Mouse (Mus musculus) liver, adult 2 months (tissue): ENCODE results near the gene Hacd4. TPM values are rescaled to one million over a fixed set of nuclear protein-coding genes. Genes with fewer than 3 reads are reported as not detected.

Experiments used
- DNase-seq: peaks from one replicate; pipeline ENCODE4 v3.0.0-alpha.2; 2011; ENCODE audit warnings: low read depth, low spot score; ENCODE audit errors: extremely low read depth
- H3K27ac ChIP-seq: fragments of 200-500 bp; replicated peaks from 2 replicates; pipeline ENCODE4 v1.5.1; 2012; ENCODE audit warnings: low read depth, mild to moderate bottlenecking, control low read depth, inconsistent platforms, low read length; ENCODE audit not compliant: insufficient read depth
- H3K27me3 ChIP-seq: fragments of 200-500 bp; 2 replicates; pipeline ENCODE4 v1.6.1; 2012; ENCODE audit warnings: mild to moderate bottlenecking, moderate library complexity, low read length, inconsistent platforms; ENCODE audit not compliant: control insufficient read depth, insufficient read depth
- H3K36me3 ChIP-seq: fragments of 200-500 bp; 2 replicates; pipeline ENCODE4 v1.6.1; 2012; ENCODE audit warnings: low read length, inconsistent platforms; ENCODE audit not compliant: control insufficient read depth, insufficient read depth
- H3K4me1 ChIP-seq: fragments of 200-500 bp; 2 replicates; pipeline ENCODE4 v1.6.1; 2011; ENCODE audit warnings: low read length; ENCODE audit not compliant: control insufficient read depth, insufficient read depth
- H3K4me3 ChIP-seq: fragments of 200-500 bp; 2 replicates; pipeline ENCODE4 v1.5.1; 2011; ENCODE audit warnings: low read depth, mild to moderate bottlenecking, control low read depth, low read length, moderate library complexity; ENCODE audit not compliant: insufficient read depth
- H3K79me2 ChIP-seq: fragments of 200-500 bp; 2 replicates; pipeline ENCODE4 v1.6.1; 2012; ENCODE audit warnings: inconsistent platforms, mild to moderate bottlenecking, low read length, moderate library complexity; ENCODE audit not compliant: control insufficient read depth, insufficient read depth
- H3K9ac ChIP-seq: fragments of 200-500 bp; 2 replicates; pipeline ENCODE4 v1.6.1; 2012; ENCODE audit warnings: low read depth, mild to moderate bottlenecking, control low read depth, inconsistent platforms, low read length
- CTCF ChIP-seq: fragments of 200-500 bp; IDR thresholded peaks from 2 replicates; pipeline ENCODE4 v1.5.1; 2011; ENCODE audit warnings: low read depth, low read length, control low read depth
- POLR2A ChIP-seq: fragments of 200-500 bp; IDR thresholded peaks from 2 replicates; pipeline ENCODE4 v1.6.1; 2011; ENCODE audit warnings: low read length, control low read depth; ENCODE audit not compliant: insufficient read depth; ENCODE audit errors: extremely low read depth
- WGBS: fragments of 180-500 bp; shearing (Covaris S2); methylation state at CpG from one replicate; pipeline ENCODE4 v1.1.7; 2018; 5-methylcytosine and 5-hydroxymethylcytosine counted together
- polyA plus RNA-seq: library from polyadenylated mRNA; depleted of rRNA; stranded (reverse); fragments of >200 nt; gene quantifications from 2 replicates; pipeline ENCODE4 v1.2.3, GENCODE M21; 2012; rRNA removed
- total RNA-seq: library from RNA; depleted of rRNA; stranded (reverse); fragments of >200 nt; gene quantifications from 2 replicates; pipeline ENCODE4 v1.2.3, GENCODE M21; 2014; rRNA removed

Gene Hacd4
- 1.8 and 1.9 TPM in 2 replicates for total RNA-seq
- 0.27 and 0.32 TPM in 2 replicates for polyA plus RNA-seq

DNA sequence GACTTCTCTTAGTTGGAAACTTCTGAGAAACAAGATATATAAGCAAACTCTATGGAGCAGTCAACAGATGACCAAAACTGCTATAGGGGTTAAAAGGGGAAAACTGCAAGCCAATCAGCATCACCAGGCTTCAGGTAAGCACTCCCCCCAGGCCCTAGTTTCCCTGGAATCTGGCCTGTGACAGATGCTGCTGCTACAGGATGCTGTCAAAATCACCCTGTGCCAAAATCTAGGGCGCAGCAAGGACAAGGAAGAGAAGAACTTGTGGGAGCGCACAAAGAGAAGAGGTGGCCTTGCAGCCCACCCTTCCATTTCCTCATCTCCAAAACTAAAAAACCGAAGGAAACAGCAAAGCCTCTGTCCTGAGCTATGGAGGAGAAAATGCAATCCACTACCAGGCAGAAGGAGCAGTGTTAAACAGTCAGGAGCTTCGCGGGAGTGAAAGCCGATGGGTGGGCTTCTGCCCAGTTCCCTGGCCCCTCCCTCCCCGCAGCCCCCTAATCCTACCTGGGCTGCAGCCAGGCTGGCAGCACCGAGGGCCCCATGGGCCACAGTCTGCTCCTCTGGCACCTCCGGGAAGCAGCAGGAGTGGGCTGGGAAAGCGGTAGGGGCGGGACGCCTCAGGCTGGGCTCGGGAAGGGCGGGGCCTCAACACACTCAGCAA is at the start of gene Hacd4:
Hacd4 (minus strand) TSS at position 603 of the 664 bp plus-strand sequence.
- peak within 1 kb of the TSS; percentile 60 for H3K9ac ChIP-seq

DNA sequence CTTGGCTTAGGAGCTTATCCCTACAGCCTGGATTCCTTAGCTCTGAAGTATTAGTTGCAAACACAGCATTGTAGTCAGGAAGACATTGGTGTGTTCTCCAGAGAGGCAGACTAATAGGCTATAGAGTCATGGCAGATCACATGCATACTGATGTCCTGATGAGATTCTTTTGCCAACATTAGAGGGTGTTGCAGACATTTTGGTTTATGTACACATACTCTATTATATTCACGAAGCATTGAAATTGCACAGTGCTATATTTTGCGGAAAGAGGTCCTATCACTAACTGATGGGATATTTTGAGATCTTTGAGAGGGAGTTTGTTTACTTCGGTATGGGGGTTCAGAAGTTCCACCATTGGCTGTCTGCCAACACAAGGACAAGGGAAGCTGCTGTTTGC is 49.4 kb upstream of the Hacd4 start:
- Histone ChIP-seq H3K27me3 (no peaks in the 10 kb centered on the region), H3K9ac (no peak overlapping the region), H3K4me1 (no peaks in the 10 kb centered on the region), H3K36me3 (no peaks in the 10 kb centered on the region), H3K79me2 (no peaks in the 10 kb centered on the region), H3K4me3 (no peak overlapping the region), H3K27ac (no peak overlapping the region)
- DNase-seq, result no peak
- 65% methylated on average over 3 of the region's 3 CpGs for WGBS
- TF ChIP-seq POLR2A (no peak), CTCF (no peak)

More for the DNA sequence above, at the start of gene Hacd4:
- Histone ChIP-seq H3K36me3 (no peaks in the 10 kb centered on the region), H3K27ac (no peak within 1 kb of the TSS), H3K4me1 (no peaks in the 10 kb centered on the region; the same call in 1 of the 2 replicates), H3K79me2 (no peaks in the 10 kb centered on the region), H3K27me3 (no peaks in the 10 kb centered on the region), H3K4me3 (peak within 1 kb of the TSS; percentile 65)
- WGBS, result 10% methylated on average over 14 of the region's 14 CpGs
- TF ChIP-seq POLR2A (no peak), CTCF (no peak)
- DNase-seq, result peak; percentile 7

DNA sequence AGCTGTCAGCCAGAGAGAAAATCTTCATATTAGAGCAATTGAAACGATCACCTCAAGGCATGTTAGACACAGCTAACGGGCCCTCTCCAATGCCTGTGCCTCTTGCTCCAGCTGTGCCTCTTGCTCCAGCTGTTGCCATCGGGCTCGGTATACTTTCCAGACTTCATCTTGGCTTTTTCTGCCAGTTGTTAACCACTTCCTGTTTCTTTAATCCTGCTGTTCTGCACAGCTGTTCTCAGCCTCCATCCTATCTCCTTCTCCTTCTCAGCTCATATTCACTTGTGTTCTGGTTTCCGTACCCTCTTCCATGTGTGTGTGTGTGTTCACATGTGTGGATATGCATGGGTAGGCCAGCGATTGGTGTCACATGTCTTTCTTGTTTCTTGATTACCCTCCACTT is 41.4 kb upstream of the Hacd4 start:
- WGBS, result 84% methylated on average over 6 of the region's 6 CpGs
- Histone ChIP-seq H3K36me3 (no peaks in the 10 kb centered on the region), H3K27ac (no peak overlapping the region), H3K79me2 (no peaks in the 10 kb centered on the region), H3K4me3 (no peak overlapping the region), H3K4me1 (no peaks in the 10 kb centered on the region; the same call in 1 of the 2 replicates), H3K9ac (no peak overlapping the region), H3K27me3 (no peaks in the 10 kb centered on the region)
- no peak for DNase-seq
- TF ChIP-seq POLR2A (no peak), CTCF (no peak)

DNA sequence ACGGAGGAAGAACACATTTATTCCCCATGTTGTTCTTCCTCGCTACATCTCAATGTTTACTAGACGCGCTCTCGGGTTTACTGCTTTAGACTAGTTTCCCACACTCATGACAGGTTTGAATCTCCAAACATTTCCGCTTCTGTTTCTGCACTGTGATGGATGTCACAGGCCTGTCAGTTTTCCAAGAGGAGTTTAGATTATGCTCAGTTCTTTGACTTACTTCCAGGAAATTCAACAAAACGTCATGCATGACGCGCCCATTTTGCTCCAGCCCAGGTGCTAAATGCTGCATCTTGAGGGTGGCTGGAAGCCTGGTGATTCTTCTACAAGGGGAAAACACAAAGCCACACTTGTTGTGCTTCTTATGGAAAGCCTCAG is 40.1 kb upstream of the Hacd4 start:
- no peak for DNase-seq
- 89% methylated on average over 9 of the region's 9 CpGs for WGBS
- Histone ChIP-seq H3K79me2 (no peaks in the 10 kb centered on the region), H3K36me3 (no peaks in the 10 kb centered on the region), H3K4me3 (no peak overlapping the region), H3K9ac (no peak overlapping the region), H3K27ac (no peak overlapping the region), H3K4me1 (no peaks in the 10 kb centered on the region; the same call in 1 of the 2 replicates), H3K27me3 (no peaks in the 10 kb centered on the region)
- no peak for TF ChIP-seq CTCF
- no peak for TF ChIP-seq POLR2A

DNA sequence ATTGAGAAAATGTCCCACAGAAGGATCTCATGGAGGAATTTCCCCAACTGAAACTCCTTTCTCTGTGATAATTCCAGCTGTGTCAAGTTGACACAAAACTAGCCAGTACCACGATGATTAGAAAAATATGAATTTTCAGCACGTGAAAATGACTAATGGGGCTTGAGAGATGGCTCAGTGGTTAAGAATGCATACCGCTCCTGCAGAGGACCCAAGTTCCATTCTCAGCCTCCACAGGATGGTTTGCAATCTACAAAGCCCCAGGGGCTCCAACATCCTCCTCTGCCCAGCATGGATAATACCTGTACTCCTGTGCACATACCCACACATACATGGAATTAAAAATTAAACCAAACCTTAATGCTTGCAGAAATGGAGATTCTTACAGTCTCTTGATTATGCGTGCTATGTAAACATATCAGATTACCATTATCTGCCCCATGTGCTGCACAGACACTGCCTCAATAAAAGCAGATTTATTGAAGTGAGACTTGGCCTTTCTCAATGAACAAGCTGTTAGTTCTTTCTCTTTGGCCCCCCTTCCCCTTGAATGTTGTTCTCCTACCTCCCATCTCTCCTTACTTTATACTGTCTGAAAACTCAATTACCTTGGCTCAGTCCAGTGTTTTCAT is 39.6 kb upstream of the Hacd4 start:
- no peak for DNase-seq
- no peak overlapping the region for H3K9ac ChIP-seq
- H3K36me3 ChIP-seq, result no peaks in the 10 kb centered on the region
- no peaks in the 10 kb centered on the region for H3K79me2 ChIP-seq
- no peaks in the 10 kb centered on the region for H3K27me3 ChIP-seq
- no peaks in the 10 kb centered on the region; the same call in 1 of the 2 replicates for H3K4me1 ChIP-seq
- no peak for TF ChIP-seq CTCF
- TF ChIP-seq POLR2A, result no peak
- 85% methylated on average over 4 of the region's 4 CpGs for WGBS
- H3K4me3 ChIP-seq, result no peak overlapping the region
- H3K27ac ChIP-seq, result no peak overlapping the region
